Mouse (Mus musculus): ENCODE results near the gene Olfr553. TPM values are rescaled to one million over a fixed set of nuclear protein-coding genes. Genes with fewer than 3 reads are reported as not detected.

Olfr553 gene
- polyA plus RNA-seq, 1 experiment from 2014 or later: not detected

DNA sequence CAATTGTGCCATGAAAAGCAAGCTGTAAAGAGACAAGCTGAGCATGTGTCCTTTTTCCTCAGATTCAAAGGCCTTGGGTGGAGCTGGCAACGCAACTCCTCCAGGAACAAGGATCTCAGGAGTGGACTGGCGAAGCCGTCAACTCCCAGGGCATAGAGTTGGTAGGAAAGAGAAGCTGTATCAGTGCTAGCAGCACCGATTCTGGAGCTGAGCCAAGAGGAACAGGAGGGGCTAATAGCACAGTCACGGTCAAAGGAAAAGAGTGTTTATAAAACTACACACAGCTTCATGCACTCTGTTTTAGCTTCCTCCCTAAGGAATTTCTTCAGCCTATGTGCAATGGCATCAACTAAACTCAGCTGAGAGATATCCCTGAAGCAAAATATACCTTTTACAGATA lies 1.6 kb upstream of the Olfr553 start:
- Histone ChIP-seq H3K9ac (ENCODE audit: low read depth, low read length) (no peak overlapping the region), H3K36me3 (ENCODE audit: insufficient read depth, low read length) (no peaks in the 10 kb centered on the region), H3K4me1 (replicated peaks; ENCODE audit: insufficient read depth, low read length) (no peaks in the 10 kb centered on the region), H3K4me2 (ENCODE audit: low read length) (no peak overlapping the region), H3K4me3 (replicated peaks; ENCODE audit: low read depth, low read length) (no peak overlapping the region), H3K27ac (no peak overlapping the region), H3K9me3 (replicated peaks; ENCODE audit: low read length) (no peaks in the 10 kb centered on the region), H3K27me3 (ENCODE audit: insufficient read depth, low read length) (no peaks in the 10 kb centered on the region)
- no peak for ATAC-seq (replicated peaks; ENCODE audit: low FRiP score, low read depth)
- TF ChIP-seq CTCF (IDR thresholded peaks at IDR 0.05; ENCODE audit: low read depth): no peak
- WGBS: 58% methylated on average over 5 of the region's 5 CpGs
- no peak for DNase-seq (ENCODE audit: low spot score)

DNA sequence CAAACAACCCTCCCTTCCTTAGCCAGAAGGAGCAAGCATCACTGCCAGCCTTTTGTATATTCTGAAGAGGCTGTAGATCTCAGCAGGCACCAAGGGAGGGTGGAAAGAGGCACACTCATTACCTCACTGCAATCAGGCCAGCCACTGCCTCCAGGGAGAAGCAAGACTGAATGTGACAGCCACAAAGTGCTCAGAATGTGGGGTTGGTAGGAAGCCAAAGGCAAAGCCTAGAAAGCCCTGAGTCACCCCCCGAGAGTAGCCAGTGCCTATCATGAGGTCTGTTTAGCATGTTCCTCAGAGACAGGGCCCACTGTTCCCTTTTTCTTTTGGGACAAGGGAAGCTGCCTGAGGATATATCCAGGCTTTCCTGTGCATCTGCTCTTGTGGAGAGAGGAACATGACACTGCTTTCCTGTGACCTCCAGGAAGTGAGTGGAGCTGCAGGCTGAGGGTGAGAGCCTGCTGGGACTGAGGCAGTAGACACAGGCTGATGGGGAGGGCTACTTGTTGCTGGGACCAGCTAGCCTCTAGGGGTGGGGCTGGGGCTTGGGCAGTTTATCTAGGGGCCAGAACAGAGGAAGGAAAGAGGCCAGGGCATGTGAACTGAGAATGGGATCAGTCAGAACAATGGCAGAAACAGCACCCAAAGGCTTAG lies 20.5 kb downstream of the Olfr553 start, which contains the start of gene Olfr552:
Olfr552 (plus strand) TSS at position 393 of the 654 bp plus-strand sequence.
- no peak for DNase-seq (ENCODE audit: low spot score)
- H3K4me3 ChIP-seq (replicated peaks; ENCODE audit: low read depth, low read length): no peak within 1 kb of the TSS
- H3K9me3 ChIP-seq (replicated peaks; ENCODE audit: low read length): no peaks in the 10 kb centered on the region
- no peak within 1 kb of the TSS for H3K9ac ChIP-seq (ENCODE audit: low read depth, low read length)
- TF ChIP-seq CTCF (IDR thresholded peaks at IDR 0.05; ENCODE audit: low read depth): no peak
- no peak for ATAC-seq (replicated peaks; ENCODE audit: low FRiP score, low read depth)
- no peak within 1 kb of the TSS for H3K4me2 ChIP-seq (ENCODE audit: low read length)
- no peaks in the 10 kb centered on the region for H3K36me3 ChIP-seq (ENCODE audit: insufficient read depth, low read length)
- 62% methylated on average over 1 of the region's 1 CpGs for WGBS
- H3K27ac ChIP-seq: no peak within 1 kb of the TSS
- no peaks in the 10 kb centered on the region for H3K4me1 ChIP-seq (replicated peaks; ENCODE audit: insufficient read depth, low read length)
- H3K27me3 ChIP-seq (ENCODE audit: insufficient read depth, low read length): no peaks in the 10 kb centered on the region

- no peak within 1 kb of the TSS for H3K4me3 ChIP-seq (replicated peaks; ENCODE audit: low read depth, low read length)
- no peaks in the 10 kb centered on the region for H3K4me1 ChIP-seq (replicated peaks; ENCODE audit: insufficient read depth, low read length)
- DNase-seq (ENCODE audit: low spot score) (no peak), ATAC-seq (replicated peaks; ENCODE audit: low FRiP score, low read depth) (no peak)
- H3K27ac ChIP-seq: no peak within 1 kb of the TSS
- no peak within 1 kb of the TSS for H3K9ac ChIP-seq (ENCODE audit: low read depth, low read length)
- H3K4me2 ChIP-seq (ENCODE audit: low read length): no peak within 1 kb of the TSS
- WGBS: 85% methylated on average over 3 of the region's 3 CpGs
- H3K36me3 ChIP-seq (ENCODE audit: insufficient read depth, low read length): no peaks in the 10 kb centered on the region
- TF ChIP-seq CTCF (IDR thresholded peaks at IDR 0.05; ENCODE audit: low read depth): no peak
- H3K27me3 ChIP-seq (ENCODE audit: insufficient read depth, low read length): no peaks in the 10 kb centered on the region
- no peaks in the 10 kb centered on the region for H3K9me3 ChIP-seq (replicated peaks; ENCODE audit: low read length)
These were observed 26.2 kb downstream of the Olfr553 start, which contains the start of gene Olfr551 for GRCm38 (mm10) chr7:102591786-102592185. Gene Olfr551, minus strand, starts transcription at chr7:102591886.

DNA sequence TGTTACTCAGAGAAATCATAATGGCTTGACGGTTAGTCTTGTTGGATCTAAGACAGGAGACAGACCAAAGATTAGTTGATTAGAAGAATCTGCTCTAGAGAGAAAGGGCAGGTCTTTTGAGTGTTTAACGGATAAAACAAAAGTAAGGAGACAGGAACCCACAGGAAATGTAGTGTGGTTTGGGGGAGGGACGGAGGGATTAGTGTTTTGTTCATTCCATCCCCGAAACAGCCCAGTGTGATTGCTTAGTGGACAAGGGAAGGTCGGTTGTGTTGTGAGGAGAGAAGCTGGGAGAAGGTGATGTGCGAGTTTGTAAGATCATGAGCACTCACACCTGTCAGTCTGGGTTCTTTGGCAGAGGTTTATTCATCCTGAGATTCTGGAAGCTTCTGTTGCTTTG lies 42.0 kb downstream of the Olfr553 start:
- Histone ChIP-seq H3K27ac (no peak overlapping the region), H3K9me3 (replicated peaks; ENCODE audit: low read length) (no peaks in the 10 kb centered on the region), H3K36me3 (ENCODE audit: insufficient read depth, low read length) (no peaks in the 10 kb centered on the region), H3K27me3 (ENCODE audit: insufficient read depth, low read length) (no peaks in the 10 kb centered on the region), H3K4me2 (ENCODE audit: low read length) (no peak overlapping the region), H3K4me1 (replicated peaks; ENCODE audit: insufficient read depth, low read length) (no peaks in the 10 kb centered on the region), H3K4me3 (replicated peaks; ENCODE audit: low read depth, low read length) (no peak overlapping the region), H3K9ac (ENCODE audit: low read depth, low read length) (no peak overlapping the region)
- TF ChIP-seq CTCF (IDR thresholded peaks at IDR 0.05; ENCODE audit: low read depth): no peak
- DNase-seq (ENCODE audit: low spot score): no peak
- 70% methylated on average over 6 of the region's 6 CpGs for WGBS
- no peak for ATAC-seq (replicated peaks; ENCODE audit: low FRiP score, low read depth)

DNA sequence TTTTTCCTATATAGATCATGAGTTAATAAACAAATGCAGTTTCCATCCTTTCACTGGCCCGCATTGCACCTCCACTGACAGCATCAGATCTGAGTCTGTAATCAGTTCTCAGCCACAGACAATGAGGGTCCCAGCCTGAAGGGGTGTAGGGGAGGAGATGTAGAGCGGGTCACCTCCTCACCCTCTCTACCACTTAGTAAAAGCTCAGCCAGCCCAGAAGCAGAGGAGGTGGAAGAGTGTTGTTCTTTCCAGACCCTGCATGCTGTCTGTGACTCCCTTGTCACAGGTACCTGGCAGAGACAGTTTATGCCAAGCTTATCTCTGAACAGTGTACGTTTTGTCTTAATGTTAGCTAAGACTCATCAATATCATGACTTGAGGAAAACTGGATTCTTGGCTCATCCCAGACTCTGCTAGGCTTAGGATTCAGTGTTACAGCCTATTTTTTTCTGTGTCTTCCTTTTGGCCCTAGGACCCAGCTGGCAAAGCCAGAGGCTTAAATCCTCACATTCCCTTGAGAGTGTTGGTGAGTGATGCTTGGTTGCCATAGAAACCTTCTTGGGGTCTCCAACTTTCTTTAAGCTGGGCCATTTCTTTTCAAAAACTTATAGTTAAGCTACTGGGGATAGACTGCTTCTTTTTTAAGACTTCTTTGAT lies 44.7 kb downstream of the Olfr553 start:
- DNase-seq (ENCODE audit: low spot score) (no peak), ATAC-seq (replicated peaks; ENCODE audit: low FRiP score, low read depth) (no peak)
- Histone ChIP-seq H3K4me3 (replicated peaks; ENCODE audit: low read depth, low read length) (no peak overlapping the region), H3K4me1 (replicated peaks; ENCODE audit: insufficient read depth, low read length) (no peaks in the 10 kb centered on the region), H3K27me3 (ENCODE audit: insufficient read depth, low read length) (no peaks in the 10 kb centered on the region), H3K4me2 (ENCODE audit: low read length) (no peak overlapping the region), H3K9ac (ENCODE audit: low read depth, low read length) (no peak overlapping the region), H3K36me3 (ENCODE audit: insufficient read depth, low read length) (no peaks in the 10 kb centered on the region), H3K27ac (no peak overlapping the region), H3K9me3 (replicated peaks; ENCODE audit: low read length) (no peaks in the 10 kb centered on the region)
- TF ChIP-seq CTCF (IDR thresholded peaks at IDR 0.05; ENCODE audit: low read depth): no peak
- 81% methylated on average over 3 of the region's 3 CpGs for WGBS

DNA sequence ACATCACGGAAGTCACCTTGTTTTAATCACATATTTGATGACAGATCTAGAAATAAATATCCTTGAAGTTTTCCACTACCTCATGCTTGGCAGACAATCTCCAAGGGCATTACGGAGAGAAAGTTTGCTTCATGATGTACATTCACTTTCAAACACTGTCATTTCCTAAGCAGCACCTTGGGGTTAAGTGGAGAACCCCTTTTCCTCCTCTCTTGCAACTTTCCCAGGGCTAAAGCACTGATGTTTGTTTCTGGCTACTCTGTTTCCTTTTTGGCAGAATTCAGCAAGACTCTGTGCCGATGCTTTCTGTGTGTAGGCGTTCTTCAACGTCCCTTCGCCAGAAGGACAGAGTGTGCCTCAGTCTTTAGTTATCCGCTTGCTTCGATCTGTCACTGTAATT lies 46.9 kb downstream of the Olfr553 start, which contains the start of gene Olfr550:
Olfr550 (plus strand) TSS at position 301 of the 400 bp plus-strand sequence.
- no peaks in the 10 kb centered on the region for H3K9me3 ChIP-seq (replicated peaks; ENCODE audit: low read length)
- TF ChIP-seq CTCF (IDR thresholded peaks at IDR 0.05; ENCODE audit: low read depth): no peak
- ATAC-seq (replicated peaks; ENCODE audit: low FRiP score, low read depth): no peak
- WGBS: 82% methylated on average over 8 of the region's 8 CpGs
- H3K4me3 ChIP-seq (replicated peaks; ENCODE audit: low read depth, low read length): no peak within 1 kb of the TSS
- H3K4me1 ChIP-seq (replicated peaks; ENCODE audit: insufficient read depth, low read length): no peaks in the 10 kb centered on the region
- no peak within 1 kb of the TSS for H3K9ac ChIP-seq (ENCODE audit: low read depth, low read length)
- DNase-seq (ENCODE audit: low spot score): no peak
- H3K27me3 ChIP-seq (ENCODE audit: insufficient read depth, low read length): no peaks in the 10 kb centered on the region
- no peaks in the 10 kb centered on the region for H3K36me3 ChIP-seq (ENCODE audit: insufficient read depth, low read length)
- no peak within 1 kb of the TSS for H3K27ac ChIP-seq
- no peak within 1 kb of the TSS for H3K4me2 ChIP-seq (ENCODE audit: low read length)

Measured in kidney, postnatal 0 days (tissue).